Mouse (Mus musculus) naive thymus-derived CD4-positive, alpha-beta T cell, adult 2 months (primary cell): Measurements from ENCODE around the gene 9930111J21Rik1.
"Not testable (repeated sequence)": the region's sequence is repeated elsewhere in the genome, so short reads cannot be mapped to it uniquely, and the experiment has no call there.

Source experiments
- DNase-seq: peaks from one replicate; pipeline ENCODE4 v3.0.0-alpha.2; 2011; ENCODE audit warnings: low read depth

Gene 9930111J21Rik1

DNA sequence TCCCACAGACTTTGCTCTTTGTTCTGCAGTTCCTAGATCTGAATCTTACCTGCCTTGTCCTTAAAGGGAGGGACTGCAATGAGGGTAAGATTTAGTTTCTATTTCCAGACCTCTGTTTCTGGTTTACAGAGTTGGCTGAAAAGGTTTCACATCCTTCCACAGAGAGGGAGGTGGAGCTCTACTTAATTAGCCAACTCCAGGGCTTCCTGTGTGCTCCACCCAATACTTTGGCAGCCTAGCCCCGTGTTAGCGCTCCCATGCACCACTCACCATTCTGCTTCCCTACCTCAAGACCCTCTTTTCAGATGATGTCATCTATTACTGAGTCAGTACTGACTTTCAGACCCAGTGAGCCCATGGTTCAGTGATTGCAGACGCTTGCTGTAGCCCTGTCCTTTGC, at the start of gene 9930111J21Rik1:
TSS of gene 9930111J21Rik1 (minus strand) at position 148 of the 400 bp plus-strand sequence.
- not testable (repeated sequence) for DNase-seq

DNA sequence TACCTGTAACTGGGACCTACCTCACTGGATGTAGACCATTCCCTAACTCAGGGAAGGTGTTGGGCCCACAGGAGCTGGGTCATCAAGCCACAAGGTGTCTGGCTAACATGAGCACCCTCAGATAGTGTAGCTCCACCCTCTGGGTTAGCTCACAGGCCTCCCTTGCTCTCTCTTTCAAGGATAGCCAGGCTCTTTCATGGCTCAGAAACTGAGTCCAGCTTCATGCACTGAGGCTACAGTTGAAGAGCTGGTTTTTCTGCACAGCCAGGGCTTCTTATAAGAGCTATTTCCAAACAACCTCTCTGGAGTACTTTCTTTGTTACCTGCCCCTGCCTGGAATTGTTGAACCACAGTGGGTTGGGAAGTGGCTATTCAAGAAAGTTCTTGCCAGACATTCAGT, 32.9 kb upstream of the 9930111J21Rik1 start:
- DNase-seq: not testable (repeated sequence)

DNA sequence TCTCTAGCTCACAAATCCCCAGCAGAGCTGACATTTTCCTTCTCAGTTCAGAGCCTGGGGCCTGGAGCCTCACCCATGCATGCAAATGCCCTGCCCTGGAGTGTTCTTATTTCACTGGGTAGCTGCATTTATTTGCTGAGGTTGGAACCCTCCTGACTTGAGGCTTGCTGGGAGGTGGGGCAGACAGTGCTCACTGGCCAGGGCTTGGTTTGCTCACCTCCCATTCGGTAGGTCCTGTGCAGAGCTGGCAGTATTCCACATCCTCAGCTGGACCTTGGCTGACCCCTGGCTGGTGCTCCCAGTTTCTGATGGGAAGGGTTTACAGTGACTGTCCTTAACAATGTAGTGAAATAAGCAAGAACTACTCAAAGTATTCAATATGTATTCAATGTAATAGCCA, 27.6 kb upstream of the 9930111J21Rik1 start:
- not testable (repeated sequence) for DNase-seq

DNA sequence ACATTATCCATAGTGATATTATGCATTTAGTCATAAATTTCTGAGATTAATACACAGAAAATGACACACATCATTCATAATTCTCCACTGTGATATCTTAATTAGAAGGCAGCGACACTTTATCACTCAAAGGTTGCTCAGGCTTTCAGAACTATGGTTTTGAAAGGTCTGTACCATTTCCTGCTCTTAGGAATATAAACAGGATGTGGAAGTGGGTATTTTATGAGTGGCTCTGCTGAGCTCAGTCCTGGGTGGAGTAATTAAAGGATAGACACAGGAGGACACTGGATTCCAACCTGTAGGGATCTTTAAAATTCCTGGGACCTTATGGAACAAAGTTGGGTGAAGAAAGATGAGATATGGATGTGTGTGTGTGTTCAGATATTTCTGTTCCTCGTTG, 27.1 kb upstream of the 9930111J21Rik1 start:
- peak; percentile 41 for DNase-seq

DNA sequence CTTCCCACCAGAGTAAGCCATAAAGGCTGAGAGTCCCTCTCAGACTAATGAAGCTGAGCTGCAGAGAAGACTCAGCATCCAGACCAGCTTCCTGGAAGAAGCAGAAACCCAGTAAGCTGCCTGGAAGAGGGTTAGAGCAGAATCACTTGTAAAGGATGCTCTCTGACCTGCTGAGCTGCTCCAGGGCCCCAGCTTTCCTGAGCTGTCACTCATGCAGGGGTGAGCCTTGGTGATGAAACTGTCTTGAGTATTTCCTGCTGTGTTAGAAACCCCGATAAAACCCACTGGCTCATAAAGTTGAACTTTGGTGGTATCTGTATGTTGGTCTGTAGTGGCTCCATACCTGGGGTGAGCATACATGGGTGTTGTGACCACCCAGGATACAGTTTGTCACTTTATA, 21.2 kb upstream of the 9930111J21Rik1 start:
- not testable (repeated sequence) for DNase-seq

DNA sequence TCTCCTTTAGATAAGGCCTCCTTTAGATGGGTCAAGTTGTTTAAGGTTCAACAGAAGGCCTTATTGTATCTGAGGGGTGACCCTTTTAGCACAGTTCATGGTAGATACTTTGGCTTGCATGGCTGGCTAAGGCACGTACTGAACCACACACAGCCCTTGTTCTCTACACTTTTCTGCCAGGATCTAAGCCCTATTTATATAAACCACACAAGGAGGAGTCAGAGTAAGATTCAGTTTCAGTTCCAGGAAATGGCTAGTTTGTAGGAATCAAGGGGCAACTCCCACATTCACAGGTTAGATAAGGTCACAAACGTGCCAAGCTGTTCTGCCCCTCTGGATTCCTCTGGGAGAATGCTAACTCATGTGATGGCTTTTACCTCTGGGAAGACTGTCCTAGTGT, 14.8 kb upstream of the 9930111J21Rik1 start, which contains the start of gene Tgtp1:
TSS of gene Tgtp1 (minus strand) at position 155 of the 400 bp plus-strand sequence.
- peak; percentile 76 for DNase-seq

DNA sequence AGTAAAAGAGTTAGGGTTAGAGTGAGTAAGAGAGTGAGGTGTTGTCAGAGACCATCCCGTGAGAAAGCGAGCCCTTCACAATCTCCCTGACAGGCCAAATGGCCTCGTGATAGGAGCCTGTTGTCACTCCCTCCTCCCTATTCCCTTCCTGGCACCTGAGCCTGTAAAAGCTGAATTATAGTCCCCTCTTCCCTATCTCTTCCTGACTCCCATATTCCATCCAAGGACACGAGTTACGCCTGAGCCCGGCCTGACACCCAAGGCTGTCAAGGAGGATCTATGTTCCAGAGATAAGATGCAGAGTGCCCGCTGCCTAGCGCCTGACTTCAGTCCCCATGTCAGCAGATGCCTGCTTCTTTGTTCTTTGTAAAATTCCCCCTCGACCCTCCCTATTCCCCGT, 14.1 kb upstream of the 9930111J21Rik1 start:
- peak; percentile 35 for DNase-seq

DNA sequence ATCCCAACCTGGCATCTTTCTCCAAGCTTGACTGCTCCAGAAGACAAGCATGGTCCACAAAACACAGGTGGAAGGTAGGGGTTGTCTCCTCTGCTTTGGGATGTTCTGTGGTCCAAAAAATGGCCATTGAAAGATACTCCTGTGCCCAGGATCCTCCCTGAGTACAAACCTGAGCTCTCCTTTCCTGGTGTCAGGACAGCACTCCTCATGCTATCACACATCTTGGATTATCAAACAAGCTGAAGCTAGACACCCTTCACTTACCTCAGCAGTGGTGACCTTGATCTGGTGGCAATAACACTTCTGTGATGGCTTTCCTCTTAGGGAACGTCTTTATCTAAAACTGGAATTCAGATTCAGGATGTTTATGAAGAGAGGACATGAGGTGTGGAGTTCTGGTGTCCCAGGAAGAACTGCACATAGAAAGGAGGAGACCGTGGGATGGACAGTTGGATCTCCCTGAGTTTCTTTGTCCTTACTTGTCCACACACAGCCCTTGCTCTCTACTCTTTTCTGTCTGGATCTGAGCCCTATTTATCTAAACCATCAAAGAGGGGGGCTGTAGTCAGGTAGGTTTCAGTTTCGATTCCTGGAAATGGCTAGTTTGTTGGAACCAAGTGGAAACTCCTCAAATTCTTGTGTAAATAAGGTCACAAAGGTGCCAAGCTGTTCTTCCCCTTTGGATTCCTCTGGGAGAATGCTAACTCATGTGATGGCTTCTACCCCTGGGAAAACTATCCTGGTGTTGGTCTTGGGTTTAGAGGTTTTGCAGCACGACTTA, 12.7 kb upstream of the 9930111J21Rik1 start, which contains the start of gene Gm12185:
TSS of gene Gm12185 (minus strand) at position 487 of the 781 bp plus-strand sequence.
- peak; percentile 71 for DNase-seq

DNA sequence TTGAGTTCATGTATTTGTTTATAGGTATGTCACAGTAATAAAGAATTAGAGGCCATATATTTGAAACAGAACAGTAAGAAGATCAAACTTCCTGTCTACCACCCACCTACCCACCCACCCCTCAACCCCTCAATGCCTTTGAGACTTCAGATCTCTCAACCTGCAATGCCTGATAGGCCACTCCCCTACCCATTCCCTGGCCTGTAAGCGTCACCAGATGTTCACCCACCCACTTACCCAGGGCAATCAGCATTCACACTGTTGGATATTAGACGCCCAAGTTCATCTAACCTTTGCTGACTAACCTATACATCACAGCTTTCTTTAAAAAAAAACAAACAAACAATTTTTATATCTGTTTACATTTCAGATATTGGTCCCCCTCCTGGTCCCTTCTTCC, 10.8 kb upstream of the 9930111J21Rik1 start:
- not testable (repeated sequence) for DNase-seq

DNA sequence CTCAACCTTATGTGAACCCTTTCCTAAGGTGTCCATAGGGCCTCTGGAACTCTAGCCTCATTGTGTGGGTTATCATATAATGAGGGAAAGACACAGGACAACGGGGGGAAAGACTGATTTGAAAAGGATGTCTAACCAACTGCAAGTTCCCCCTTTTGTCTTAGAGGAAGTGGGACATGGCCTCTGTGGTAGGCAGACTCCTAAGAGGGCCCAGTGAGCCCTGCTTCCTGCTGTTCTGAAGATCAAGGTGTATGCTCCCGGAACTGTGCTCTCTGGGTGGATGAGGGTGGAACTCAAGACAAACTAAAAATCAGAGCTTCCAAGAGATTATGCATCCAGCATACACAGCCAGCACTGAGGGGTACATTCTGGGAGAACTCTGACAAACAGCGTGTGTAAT, 9.0 kb upstream of the 9930111J21Rik1 start:
- DNase-seq: not testable (repeated sequence)

DNA sequence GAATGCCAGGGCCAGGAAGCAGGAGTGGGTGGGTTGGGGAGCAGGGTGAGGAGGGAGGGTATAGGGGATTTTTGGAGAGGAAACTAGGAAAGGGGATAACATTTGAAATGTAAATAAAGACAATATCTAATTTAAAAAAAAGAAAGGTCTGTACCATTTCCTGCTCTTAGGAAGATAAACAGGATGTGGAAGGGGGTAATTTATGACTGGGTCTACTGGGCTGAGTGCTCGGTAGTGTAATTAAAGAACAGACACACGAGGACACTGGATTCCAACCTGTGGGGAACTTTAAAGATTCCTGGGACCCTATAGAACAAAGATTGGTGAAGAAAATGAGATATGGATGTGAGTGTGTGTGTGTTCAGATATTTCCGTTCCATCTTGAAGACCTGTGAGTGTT, 3.6 kb upstream of the 9930111J21Rik1 start:
- DNase-seq: not testable (repeated sequence)

DNA sequence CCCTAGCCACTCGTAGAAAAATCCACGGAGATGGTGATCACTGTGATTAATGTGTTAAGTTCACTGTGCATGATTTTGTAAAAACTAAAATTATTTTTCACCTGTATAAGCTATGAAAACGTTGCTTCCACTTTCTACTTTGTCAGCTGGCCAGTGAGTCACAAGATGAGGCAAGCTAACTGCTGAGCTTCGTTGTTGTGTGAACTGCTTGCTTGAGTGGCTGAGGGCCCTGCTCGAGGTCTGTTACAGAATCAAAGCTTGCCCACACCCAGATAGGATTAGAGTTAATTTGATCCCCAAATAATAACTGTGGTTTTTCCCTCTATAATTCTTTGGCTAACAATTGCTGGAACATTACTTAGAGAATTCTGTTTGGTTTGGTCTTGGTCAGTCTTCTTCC, 854 bp upstream of the 9930111J21Rik1 start:
- not testable (repeated sequence) for DNase-seq

DNA sequence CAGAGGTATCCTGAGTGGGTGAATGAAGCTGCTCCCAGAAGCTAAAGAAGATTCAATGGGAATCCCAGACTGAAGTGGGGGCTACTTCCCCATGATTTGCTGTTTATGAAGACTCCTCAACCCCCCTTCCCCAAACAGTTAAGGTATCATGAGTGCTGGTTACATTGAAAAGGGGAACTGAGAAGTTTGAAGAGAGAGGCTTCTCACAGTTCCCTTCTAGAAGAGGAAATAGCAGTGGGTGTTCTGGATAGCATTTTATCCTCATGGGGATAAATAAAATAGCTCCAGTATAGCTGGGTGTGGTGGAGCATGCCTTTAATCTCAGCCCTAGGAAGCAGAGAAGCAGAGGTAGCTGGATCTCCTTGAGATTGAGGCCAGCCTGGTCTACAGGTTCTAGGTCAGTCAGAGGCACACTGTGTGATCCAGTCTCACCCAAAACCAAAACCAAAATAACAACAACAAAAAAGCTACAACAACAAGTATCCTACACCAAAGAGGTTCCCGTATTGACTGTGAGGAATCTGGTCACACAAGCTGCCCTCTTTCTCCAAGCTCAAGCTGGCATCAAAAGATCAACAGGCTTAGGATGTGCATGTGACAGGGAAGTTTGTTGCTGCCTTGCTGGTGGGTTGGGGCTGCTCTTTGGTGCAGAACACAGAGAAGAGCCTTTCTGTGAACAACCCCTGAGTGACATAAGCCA, 808 bp downstream of the 9930111J21Rik1 start, which contains the start of gene Olfr56:
TSS of gene Olfr56 (plus strand) at position 650 of the 700 bp plus-strand sequence.
- DNase-seq: not testable (repeated sequence)

DNA sequence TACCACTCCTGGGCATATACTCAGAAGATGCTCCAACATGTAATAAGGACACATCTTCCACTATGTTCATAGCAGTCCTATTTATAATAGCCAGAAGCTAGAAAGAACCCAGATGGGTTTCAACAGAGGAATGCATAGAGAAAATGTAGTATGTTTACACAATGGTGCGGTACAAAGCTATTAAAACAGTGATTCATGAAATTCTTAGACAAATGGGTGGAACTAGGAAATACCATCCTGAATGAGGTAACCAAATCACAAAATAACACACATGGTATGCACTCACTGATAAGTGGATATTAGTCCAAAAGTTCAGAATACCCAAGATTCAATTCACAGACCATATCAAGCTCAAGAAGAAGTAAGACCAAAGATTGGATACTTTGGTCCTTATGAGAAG, 4.5 kb downstream of the 9930111J21Rik1 start:
- not testable (repeated sequence) for DNase-seq

DNA sequence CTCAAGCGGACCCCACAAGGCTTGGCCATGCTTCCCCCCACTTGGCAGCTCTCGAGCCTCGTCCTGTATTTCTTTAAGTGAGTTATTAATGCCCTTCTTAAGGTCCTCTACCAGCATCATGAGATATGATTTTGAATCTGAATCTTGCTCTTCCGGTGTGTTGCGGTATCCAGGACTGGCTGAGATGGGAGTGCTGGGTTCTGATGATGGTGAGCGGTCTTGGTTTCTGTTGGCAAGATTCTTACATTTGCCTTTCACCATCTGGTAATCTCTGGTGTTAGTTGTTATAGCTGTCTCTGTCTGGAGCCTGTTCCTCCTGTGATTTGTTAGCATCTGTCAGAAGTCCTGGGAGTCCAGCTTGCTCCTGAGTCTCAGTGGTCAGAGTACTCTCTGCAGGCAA, 33.1 kb downstream of the 9930111J21Rik1 start, which contains the start of gene Psme2b:
TSS of gene Psme2b (minus strand) at position 101 of the 400 bp plus-strand sequence.
- DNase-seq: not testable (repeated sequence)

DNA sequence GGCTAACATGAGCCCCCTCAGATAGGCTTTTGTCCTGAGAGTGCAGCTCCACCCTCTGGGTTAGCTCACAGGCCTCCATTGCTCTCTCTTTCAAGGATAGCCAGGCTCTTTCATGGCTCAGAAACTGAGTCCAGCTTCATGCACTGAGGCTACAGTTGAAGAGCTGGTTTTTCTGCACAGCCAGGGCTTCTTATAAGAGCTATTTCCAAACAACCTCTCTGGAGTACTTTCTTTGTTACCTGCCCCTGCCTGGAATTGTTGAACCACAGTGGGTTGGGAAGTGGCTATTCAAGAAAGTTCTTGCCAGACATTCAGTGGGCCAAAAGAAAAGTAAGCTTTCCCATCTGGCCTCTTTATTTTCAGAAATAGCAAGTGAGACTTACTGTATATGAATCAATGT, 39.9 kb downstream of the 9930111J21Rik1 start:
- not testable (repeated sequence) for DNase-seq

DNA sequence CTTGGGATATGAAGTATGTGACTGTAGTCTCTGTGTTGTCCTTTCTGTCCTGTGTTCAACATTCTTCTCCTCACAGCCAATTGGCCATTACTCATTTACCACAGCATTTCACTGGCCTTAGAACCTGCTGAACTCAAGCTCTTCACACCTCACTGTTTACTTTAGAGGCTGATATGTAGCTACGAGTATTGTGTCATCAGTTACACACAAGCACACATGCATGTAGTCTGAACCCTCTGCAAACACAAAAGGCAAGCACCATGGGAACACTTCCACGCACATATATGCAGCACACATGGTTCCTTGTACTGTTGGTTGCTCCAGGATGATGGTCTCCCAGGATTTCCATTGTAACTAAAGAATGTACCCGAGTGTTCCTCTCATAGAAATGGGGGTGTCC, 43.9 kb downstream of the 9930111J21Rik1 start:
- DNase-seq: not testable (repeated sequence)

DNA sequence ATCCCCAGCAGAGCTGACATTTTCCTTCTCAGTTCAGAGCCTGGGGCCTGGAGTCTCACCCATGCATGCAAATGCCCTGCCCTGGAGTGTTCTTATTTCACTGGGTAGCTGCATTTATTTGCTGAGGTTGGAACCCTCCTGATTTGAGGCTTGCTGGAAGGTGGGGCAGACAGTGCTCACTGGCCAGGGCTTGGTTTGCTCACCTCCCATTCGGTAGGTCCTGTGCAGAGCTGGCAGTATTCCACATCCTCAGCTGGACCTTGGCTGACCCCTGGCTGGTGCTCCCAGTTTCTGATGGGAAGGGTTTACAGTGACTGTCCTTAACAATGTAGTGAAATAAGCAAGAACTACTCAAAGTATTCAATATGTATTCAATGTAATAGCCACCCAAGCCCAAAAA, 45.3 kb downstream of the 9930111J21Rik1 start:
- not testable (repeated sequence) for DNase-seq

DNA sequence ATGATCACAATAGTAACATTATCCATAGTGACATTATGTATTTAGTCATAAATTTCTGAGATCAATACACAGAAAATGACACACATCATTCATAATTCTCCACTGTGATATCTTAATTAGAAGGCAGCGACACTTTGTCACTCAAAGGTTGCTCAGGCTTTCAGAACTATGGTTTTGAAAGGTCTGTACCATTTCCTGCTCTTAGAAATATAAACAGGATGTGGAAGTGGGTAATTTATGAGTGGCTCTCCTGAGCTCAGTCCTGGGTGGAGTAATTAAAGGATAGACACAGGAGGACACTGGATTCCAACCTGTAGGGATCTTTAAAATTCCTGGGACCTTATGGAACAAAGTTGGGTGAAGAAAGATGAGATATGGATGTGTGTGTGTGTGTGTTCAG, 45.8 kb downstream of the 9930111J21Rik1 start:
- peak; percentile 66 for DNase-seq

DNA sequence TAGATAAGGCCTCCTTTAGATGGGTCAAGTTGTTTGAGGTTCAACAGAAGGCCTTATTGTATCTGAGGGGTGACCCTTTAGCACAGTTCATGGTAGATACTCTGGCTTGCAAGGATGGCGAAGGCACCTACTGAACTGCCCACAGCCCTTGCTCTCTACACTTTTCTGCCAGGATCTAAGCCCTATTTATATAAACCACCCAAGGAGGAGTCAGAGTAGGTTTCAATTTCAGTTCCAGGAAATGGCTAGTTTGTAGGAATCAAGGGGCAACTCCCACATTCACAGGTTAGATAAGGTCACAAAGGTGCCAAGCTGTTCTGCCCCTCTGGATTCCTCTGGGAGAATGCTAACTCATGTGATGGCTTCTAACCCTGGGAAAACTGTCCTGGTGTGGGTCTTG, 51.1 kb downstream of the 9930111J21Rik1 start:
- DNase-seq: peak; percentile 54

DNA sequence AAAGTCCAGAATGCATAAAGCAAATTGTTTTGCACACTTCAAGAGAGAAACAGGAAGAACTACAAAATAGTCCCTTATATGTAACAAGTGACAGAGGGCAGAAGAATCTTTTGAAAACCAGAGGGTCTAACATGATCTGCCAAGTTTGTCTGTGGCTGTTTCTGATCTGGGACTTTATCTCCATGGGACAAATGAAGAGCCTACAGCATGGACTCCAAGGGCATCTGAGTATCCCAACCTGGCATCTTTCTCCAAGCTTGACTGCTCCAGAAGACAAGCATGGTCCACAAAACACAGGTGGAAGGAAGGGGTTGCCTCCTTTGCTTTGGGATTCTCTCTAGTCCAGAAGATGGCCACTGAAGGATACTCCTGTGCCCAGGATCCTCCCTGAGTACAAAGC, 52.8 kb downstream of the 9930111J21Rik1 start:
- peak; percentile 28 for DNase-seq

DNA sequence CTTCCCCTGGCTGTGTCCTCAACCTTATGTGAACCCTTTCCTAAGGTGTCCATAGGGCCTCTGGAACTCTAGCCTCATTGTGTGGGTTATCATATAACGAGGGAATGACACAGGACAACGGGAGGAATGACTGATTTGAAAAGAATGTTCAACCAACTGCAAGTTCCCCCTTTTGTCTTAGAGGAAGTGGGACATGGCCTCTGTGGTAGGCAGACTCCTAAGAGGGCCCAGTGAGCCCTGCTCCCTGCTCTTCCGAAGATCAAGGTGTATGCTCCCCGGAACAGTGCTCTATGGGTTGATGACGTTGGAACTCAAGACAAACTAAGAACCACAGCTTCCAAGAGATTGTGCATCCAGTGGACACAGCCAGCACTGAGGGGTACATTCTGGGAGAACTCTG, 55.4 kb downstream of the 9930111J21Rik1 start:
- not testable (repeated sequence) for DNase-seq

DNA sequence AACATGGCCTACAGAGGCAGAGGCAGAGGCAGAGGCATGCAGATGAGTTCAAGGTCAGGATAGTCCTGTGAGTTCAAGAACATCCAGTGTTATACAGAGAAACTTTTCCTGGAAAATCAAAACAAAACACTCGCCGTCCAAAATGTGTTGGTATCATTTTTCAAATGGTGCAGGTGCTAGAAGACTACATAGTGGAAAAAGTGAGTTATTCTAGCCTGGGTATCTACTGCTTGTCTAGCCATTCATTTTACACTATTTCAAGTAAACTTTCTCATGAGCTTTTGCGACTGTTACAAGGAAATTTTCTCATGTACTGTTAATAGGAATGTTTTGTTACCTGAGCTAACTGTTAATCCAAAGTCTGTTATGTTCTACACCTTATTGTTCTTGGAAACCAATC, 60.8 kb downstream of the 9930111J21Rik1 start:
- DNase-seq: no peak
